ENCODE assay signal across 8 mouse cellular contexts in the genomic region with DNA sequence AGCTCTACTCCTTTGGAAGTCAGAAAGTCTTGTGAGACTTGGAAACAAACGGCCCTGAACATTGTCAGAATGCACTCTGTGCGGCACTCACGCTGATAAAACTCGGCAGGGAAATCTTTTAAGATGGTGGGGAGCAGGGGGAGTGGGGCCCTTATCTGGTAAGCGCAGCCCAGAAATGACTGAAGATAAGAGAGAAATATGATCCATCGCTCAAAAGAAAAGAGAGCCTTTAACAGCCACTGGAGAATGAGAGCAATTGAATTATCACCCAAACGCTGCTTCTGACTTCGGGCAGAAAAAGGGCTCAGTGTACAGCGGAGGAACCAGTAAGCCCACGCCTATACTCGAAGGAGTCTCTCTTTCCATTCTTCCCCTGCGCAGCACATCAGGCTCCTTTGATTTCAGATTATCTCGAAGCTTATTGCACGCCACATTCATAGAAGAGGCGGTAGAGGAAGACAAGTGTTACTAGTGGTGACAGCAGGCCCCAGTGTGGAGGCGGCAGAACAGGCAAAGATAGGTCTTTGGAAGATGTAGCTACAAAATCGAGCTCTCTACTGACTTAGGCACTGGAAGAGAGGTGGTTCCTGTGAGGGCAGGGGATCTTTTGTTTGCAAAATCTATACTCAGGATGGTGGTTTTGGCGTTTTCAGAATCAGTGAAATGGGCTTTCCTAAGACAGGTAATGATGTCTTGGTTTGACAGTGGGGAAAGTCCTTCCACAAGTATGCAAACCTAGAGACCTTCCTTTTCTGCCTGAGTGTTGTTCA.
DNase-seq lines count a peak whose midpoint lies in the region; ATAC-seq and TF ChIP-seq lines count a peak whose summit lies in the region.

No protein-coding gene starts in this region.

- no peak for ATAC-seq in embryonic facial prominence, embryonic 13.5 days (ENCODE audit: insufficient number of reproducible peaks, insufficient read depth, low FRiP score, low TSS enrichment, low read depth)

- H3K9ac ChIP-seq in embryonic facial prominence, embryonic 13.5 days: 0 out of 2 replicates have a peak overlapping the region, but pooled peaks have one; percentile 16

- no peak for TF ChIP-seq CTCF in left cerebral cortex, adult 2 months (IDR thresholded peaks at IDR 0.05)

- no peak overlapping the region for H3K27ac ChIP-seq in embryonic facial prominence, embryonic 13.5 days
- no peak overlapping the region for H3K27ac ChIP-seq in embryonic facial prominence, embryonic 10.5 days (replicated peaks)
- H3K27ac ChIP-seq in left cerebral cortex, adult 2 months: no peak overlapping the region

- H3K27me3 ChIP-seq in embryonic facial prominence, embryonic 13.5 days: no peaks in the 10 kb centered on the region
- 0 out of 2 replicates have a peak, but pooled peaks cover 3% of the 10 kb centered on the region for H3K27me3 ChIP-seq in embryonic facial prominence, embryonic 10.5 days (replicated peaks; ENCODE audit: low read depth, poor library complexity, severe bottlenecking)

- 53% methylated on average over 18 of the region's 18 CpGs for WGBS in embryonic facial prominence, embryonic 13.5 days
- WGBS in embryonic facial prominence, embryonic 10.5 days: 68% methylated on average over 18 of the region's 18 CpGs

- H3K4me3 ChIP-seq in embryonic facial prominence, embryonic 13.5 days: no peak overlapping the region
- no peak overlapping the region for H3K4me3 ChIP-seq in embryonic facial prominence, embryonic 10.5 days
- no peak overlapping the region; the same call in 1 of the 2 replicates for H3K4me3 ChIP-seq in left cerebral cortex, adult 2 months

- H3K4me2 ChIP-seq in embryonic facial prominence, embryonic 13.5 days: peak overlapping the region; percentile 11; the same call in 1 of the 2 replicates

- no peaks in the 10 kb centered on the region for H3K36me3 ChIP-seq in embryonic facial prominence, embryonic 13.5 days
- H3K36me3 ChIP-seq in embryonic facial prominence, embryonic 10.5 days (replicated peaks): no peaks in the 10 kb centered on the region

- DNase-seq in embryonic facial prominence, embryonic 10.5 days (ENCODE audit: low spot score): no peak
- DNase-seq in right cerebral cortex, adult 18-20 months: peak; percentile 82
- no peak for DNase-seq in right cerebral cortex, postnatal 4 days
- DNase-seq in left cerebral cortex, adult 2 months (ENCODE audit: extremely low spot score in 1 of 2, low spot score in 2 of 2): peak; percentile 55 to 63
- peak; percentile 43 for DNase-seq in right cerebral cortex, postnatal 25 days
- no peak for DNase-seq in gastrocnemius, postnatal 4 days (ENCODE audit: low spot score in 2 of 2)
- DNase-seq in cerebellum, adult 8-10 months: no peak

- no peaks in the 10 kb centered on the region for H3K9me3 ChIP-seq in embryonic facial prominence, embryonic 13.5 days
- no peaks in the 10 kb centered on the region for H3K9me3 ChIP-seq in embryonic facial prominence, embryonic 10.5 days

- intact Hi-C loops in left cerebral cortex, adult 2 months (cut with DNase I): loop anchor here (5.0 kb wide), 1 partner anchor 173 kb away; a partner anchor contains a TSS

- peaks cover 20% of the 10 kb centered on the region for H3K4me1 ChIP-seq in embryonic facial prominence, embryonic 13.5 days
- H3K4me1 ChIP-seq in embryonic facial prominence, embryonic 10.5 days: peaks cover 44% of the 10 kb centered on the region

Comparison
In these comparisons a context has a peak if more than half of its experiments do, and no peak if none do; other contexts are left out.
1. DNase-seq: peak in right cerebral cortex, adult 18-20 months (single experiment), left cerebral cortex, adult 2 months (2 of 2) and right cerebral cortex, postnatal 25 days (single experiment); none in embryonic facial prominence, embryonic 10.5 days (single experiment), right cerebral cortex, postnatal 4 days (single experiment), gastrocnemius, postnatal 4 days (0 of 2) and cerebellum, adult 8-10 months (single experiment).